Mouse (Mus musculus) megakaryocyte, embryonic 14.5 days (primary cell): Measurements from ENCODE around the gene Dynlt1a.
"Not testable (repeated sequence)": the region's sequence is repeated elsewhere in the genome, so short reads cannot be mapped to it uniquely, and the experiment has no call there.

Experiments used
- FLI1 ChIP-seq: IDR thresholded peaks from 2 replicates; pipeline ENCODE4 v1.6.1; 2012; ENCODE audit warnings: low read length, inconsistent platforms, mixed read lengths
- GATA1 ChIP-seq: IDR thresholded peaks from 3 replicates; pipeline ENCODE4 v1.6.1; 2012; ENCODE audit warnings: mixed read lengths, low read length, inconsistent platforms, borderline replicate concordance

- TF ChIP-seq GATA1, FLI1: not testable (repeated sequence)
Observed at GRCm38 (mm10) chr17:6256400-6257069, 60.8 kb downstream of the Dynlt1a start, which contains the start of gene Tmem181a.
